In genomic region chr8:3436492-3436891, GRCm38 (mm10) we compare ENCODE assay signal across 25 mouse cellular contexts. TPM values are rescaled to one million over a fixed set of nuclear protein-coding genes. Genes with fewer than 3 reads are reported as not detected.
"Had no signal": no experiment of that assay in that cellular context is flagged by ENCODE, and none has a peak within 500 bp of the region (broad histone marks: within the 10 kb centered on the region; RNA-seq: fewer than 3 reads in every experiment).

No protein-coding gene starts in this region.

- DNase-seq: kidney, adult 11 months; kidney, adult 8-10 months; kidney, postnatal 14 days; kidney, postnatal 4 days; lung, adult 2 months; lung, postnatal 14 days; lung, postnatal 4 days; right cerebral cortex, adult 18-20 months; right cerebral cortex, postnatal 14 days; right cerebral cortex, postnatal 4 days; thymus, postnatal 36 days had no signal

- H3K4me1 ChIP-seq: intestine, embryonic 15.5 days; kidney, embryonic 15.5 days; limb, embryonic 10.5 days; limb, embryonic 13.5 days; midbrain, embryonic 10.5 days; midbrain, embryonic 13.5 days had no signal

- H3K9me3 ChIP-seq: intestine, embryonic 15.5 days; kidney, embryonic 15.5 days; limb, embryonic 10.5 days; limb, embryonic 13.5 days; midbrain, embryonic 10.5 days; midbrain, embryonic 13.5 days had no signal

- H3K4me2 ChIP-seq: intestine, embryonic 15.5 days; kidney, embryonic 15.5 days; limb, embryonic 13.5 days; midbrain, embryonic 13.5 days had no signal

- H3K27me3 ChIP-seq: intestine, embryonic 15.5 days; kidney, embryonic 15.5 days; limb, embryonic 13.5 days; midbrain, embryonic 13.5 days had no signal

- ATAC-seq: intestine, embryonic 15.5 days; midbrain, embryonic 13.5 days; midbrain, embryonic 16.5 days had no signal

- H3K4me3 ChIP-seq: intestine, embryonic 15.5 days; kidney, embryonic 15.5 days; limb, embryonic 10.5 days; limb, embryonic 13.5 days; midbrain, embryonic 10.5 days; midbrain, embryonic 13.5 days had no signal

- H3K27ac ChIP-seq: intestine, embryonic 15.5 days; kidney, embryonic 15.5 days; limb, embryonic 10.5 days; limb, embryonic 13.5 days; midbrain, embryonic 10.5 days; midbrain, embryonic 13.5 days had no signal

- H3K9ac ChIP-seq: intestine, embryonic 15.5 days; kidney, embryonic 15.5 days; limb, embryonic 13.5 days; midbrain, embryonic 13.5 days had no signal

RNA-seq across cellular contexts. Expression of gene Tex45, which starts 34.2 kb away (rescaled TPM):
- total RNA-seq: left cerebral cortex, adult 18-20 months; left cerebral cortex, postnatal 25 days; liver, adult 2 months; megakaryocyte, adult 5-6 weeks had no signal
- polyA plus RNA-seq: intestine, embryonic 15.5 days; kidney, embryonic 15.5 days; limb, embryonic 10.5 days; limb, embryonic 13.5 days; lung, embryonic 16.5 days; midbrain, embryonic 10.5 days; stomach, embryonic 14.5 days; thymus, postnatal 0 days had no signal
